Mouse (Mus musculus) forebrain, embryonic 13.5 days (tissue): ENCODE measurements around the gene Ccl6. TPM values are rescaled to one million over a fixed set of nuclear protein-coding genes. Genes with fewer than 3 reads are reported as not detected.

ENCODE experiments used
- ATAC-seq: fragments of 200-750 bp; cut with Nextera tagmentation; 2 replicates; pipeline ENCODE4 v1.8.0; 2017
- H3K27ac ChIP-seq: fragments of 300-500 bp; sonication (generic); 2 replicates; pipeline ENCODE4 v1.5.1; 2015; ENCODE audit warnings: inconsistent platforms, mild to moderate bottlenecking, moderate library complexity
- H3K27me3 ChIP-seq: fragments of 300-500 bp; sonication (generic); 2 replicates; pipeline ENCODE4 v1.6.1; 2015; ENCODE audit warnings: mild to moderate bottlenecking, inconsistent platforms
- H3K36me3 ChIP-seq: fragments of 300-500 bp; sonication (generic); 2 replicates; pipeline ENCODE4 v1.6.1; 2015; ENCODE audit warnings: mild to moderate bottlenecking, inconsistent platforms; ENCODE audit not compliant: poor library complexity, severe bottlenecking
- H3K4me1 ChIP-seq: fragments of 300-500 bp; sonication (generic); 2 replicates; pipeline ENCODE4 v1.6.1; 2015; ENCODE audit warnings: inconsistent platforms
- H3K4me2 ChIP-seq: fragments of 300-500 bp; sonication (generic); 2 replicates; pipeline ENCODE4 v1.6.1; 2015; ENCODE audit warnings: inconsistent platforms, mild to moderate bottlenecking, moderate library complexity
- H3K4me3 ChIP-seq: fragments of 300-500 bp; sonication (generic); 2 replicates; pipeline ENCODE4 v1.5.1; 2015; ENCODE audit warnings: mild to moderate bottlenecking, inconsistent platforms
- H3K9ac ChIP-seq: fragments of 300-500 bp; sonication (generic); 2 replicates; pipeline ENCODE4 v1.6.1; 2015; ENCODE audit warnings: mild to moderate bottlenecking, inconsistent platforms
- H3K9me3 ChIP-seq: fragments of 300-500 bp; sonication (generic); replicated peaks from 2 replicates; pipeline ENCODE4 v1.6.1; 2016; ENCODE audit warnings: inconsistent platforms
- WGBS: fragments of 180-500 bp; shearing (Covaris S2); methylation state at CpG from one replicate; pipeline ENCODE4 v1.1.7; 2015; 5-methylcytosine and 5-hydroxymethylcytosine counted together
- polyA plus RNA-seq: library from polyadenylated mRNA; unstranded; fragments of >200 nt; fragmentation: Nextera tagmentation; extraction: Ambion mirVana; gene quantifications from 2 replicates; pipeline ENCODE4 v1.2.1, GENCODE M21; 2015

The Ccl6 gene
- 0.87 and 1.1 TPM in 2 replicates for polyA plus RNA-seq

GRCm38 (mm10) chr11:83592853-83593252 lies at the start of gene Ccl6:
TSS of gene Ccl6 (minus strand) at chr11:83593087.
- H3K4me3 ChIP-seq, result no peak within 1 kb of the TSS
- no peak within 1 kb of the TSS for H3K4me2 ChIP-seq
- H3K4me1 ChIP-seq, result no peaks in the 10 kb centered on the region
- no peaks in the 10 kb centered on the region for H3K36me3 ChIP-seq
- no peaks in the 10 kb centered on the region for H3K9me3 ChIP-seq
- whole genome bisulfite sequencing, result 63% methylated on average over 2 of the region's 2 CpGs
- H3K9ac ChIP-seq, result no peak within 1 kb of the TSS
- no peak for ATAC-seq
- H3K27me3 ChIP-seq, result no peaks in the 10 kb centered on the region
- H3K27ac ChIP-seq, result no peak within 1 kb of the TSS

GRCm38 (mm10) chr11:83641216-83641615 lies 48.3 kb upstream of the Ccl6 start:
- ATAC-seq, result no peak
- Histone ChIP-seq H3K4me2 (no peak overlapping the region), H3K27me3 (no peaks in the 10 kb centered on the region), H3K4me3 (no peak overlapping the region), H3K36me3 (no peaks in the 10 kb centered on the region), H3K27ac (no peak overlapping the region), H3K9me3 (peaks cover 4% of the 10 kb centered on the region; the same call in 1 of the 2 replicates), H3K4me1 (no peaks in the 10 kb centered on the region), H3K9ac (no peak overlapping the region)
- 94% methylated on average over 2 of the region's 2 CpGs for WGBS

GRCm38 (mm10) chr11:83640141-83640540 lies 47.3 kb upstream of the Ccl6 start:
- no peak overlapping the region for H3K4me2 ChIP-seq
- H3K9ac ChIP-seq, result no peak overlapping the region
- H3K9me3 ChIP-seq, result peaks cover 1% of the 10 kb centered on the region; the same call in 1 of the 2 replicates
- H3K4me3 ChIP-seq, result no peak overlapping the region
- no peaks in the 10 kb centered on the region for H3K4me1 ChIP-seq
- H3K27ac ChIP-seq, result no peak overlapping the region
- ATAC-seq, result no peak
- 87% methylated on average over 5 of the region's 5 CpGs for WGBS
- no peaks in the 10 kb centered on the region for H3K36me3 ChIP-seq
- no peaks in the 10 kb centered on the region for H3K27me3 ChIP-seq

GRCm38 (mm10) chr11:83639533-83639932 lies 46.6 kb upstream of the Ccl6 start:
- ATAC-seq, result no peak
- Histone ChIP-seq H3K27me3 (no peaks in the 10 kb centered on the region), H3K9ac (no peak overlapping the region), H3K4me1 (0 out of 2 replicates have a peak, but pooled peaks cover 2% of the 10 kb centered on the region), H3K36me3 (no peaks in the 10 kb centered on the region), H3K27ac (no peak overlapping the region), H3K4me3 (no peak overlapping the region), H3K9me3 (no peaks in the 10 kb centered on the region), H3K4me2 (no peak overlapping the region)
- 82% methylated on average over 3 of the region's 3 CpGs for WGBS

GRCm38 (mm10) chr11:83638934-83639333 lies 46.0 kb upstream of the Ccl6 start:
- ATAC-seq, result no peak
- H3K27ac ChIP-seq, result no peak overlapping the region
- WGBS, result 52% methylated on average over 2 of the region's 2 CpGs
- no peak overlapping the region for H3K9ac ChIP-seq
- H3K9me3 ChIP-seq, result no peaks in the 10 kb centered on the region
- H3K4me2 ChIP-seq, result no peak overlapping the region
- H3K4me3 ChIP-seq, result no peak overlapping the region
- H3K27me3 ChIP-seq, result no peaks in the 10 kb centered on the region
- no peaks in the 10 kb centered on the region for H3K36me3 ChIP-seq
- 0 out of 2 replicates have a peak, but pooled peaks cover 7% of the 10 kb centered on the region for H3K4me1 ChIP-seq

- Histone ChIP-seq H3K9me3 (no peaks in the 10 kb centered on the region), H3K36me3 (no peaks in the 10 kb centered on the region), H3K4me3 (no peak overlapping the region), H3K4me2 (no peak overlapping the region), H3K9ac (no peak overlapping the region), H3K4me1 (0 out of 2 replicates have a peak, but pooled peaks cover 7% of the 10 kb centered on the region), H3K27me3 (no peaks in the 10 kb centered on the region), H3K27ac (no peak overlapping the region)
- 86% methylated on average over 1 of the region's 1 CpGs for WGBS
- ATAC-seq, result no peak
Measured at GRCm38 (mm10) chr11:83636742-83637235, 43.9 kb upstream of the Ccl6 start.

- no peaks in the 10 kb centered on the region for H3K36me3 ChIP-seq
- WGBS, result 88% methylated on average over 2 of the region's 2 CpGs
- H3K9me3 ChIP-seq, result no peaks in the 10 kb centered on the region
- no peak overlapping the region for H3K27ac ChIP-seq
- H3K9ac ChIP-seq, result no peak overlapping the region
- no peaks in the 10 kb centered on the region for H3K27me3 ChIP-seq
- no peak overlapping the region for H3K4me3 ChIP-seq
- no peak for ATAC-seq
- H3K4me2 ChIP-seq, result no peak overlapping the region
- 0 out of 2 replicates have a peak, but pooled peaks cover 7% of the 10 kb centered on the region for H3K4me1 ChIP-seq
Measured at GRCm38 (mm10) chr11:83634898-83635297, 42.0 kb upstream of the Ccl6 start.

GRCm38 (mm10) chr11:83634425-83634824 lies 41.5 kb upstream of the Ccl6 start:
- Histone ChIP-seq H3K27me3 (no peaks in the 10 kb centered on the region), H3K36me3 (no peaks in the 10 kb centered on the region), H3K9ac (no peak overlapping the region), H3K9me3 (no peaks in the 10 kb centered on the region), H3K4me2 (no peak overlapping the region), H3K27ac (no peak overlapping the region), H3K4me3 (no peak overlapping the region), H3K4me1 (0 out of 2 replicates have a peak, but pooled peaks cover 7% of the 10 kb centered on the region)
- no peak for ATAC-seq
- WGBS, result 35% methylated on average over 4 of the region's 4 CpGs

GRCm38 (mm10) chr11:83632744-83633143 lies 39.9 kb upstream of the Ccl6 start:
- H3K27ac ChIP-seq, result no peak overlapping the region
- ATAC-seq, result no peak
- no peaks in the 10 kb centered on the region for H3K36me3 ChIP-seq
- no peaks in the 10 kb centered on the region for H3K9me3 ChIP-seq
- no peak overlapping the region for H3K4me2 ChIP-seq
- 0 out of 2 replicates have a peak, but pooled peaks cover 7% of the 10 kb centered on the region for H3K4me1 ChIP-seq
- H3K9ac ChIP-seq, result no peak overlapping the region
- H3K27me3 ChIP-seq, result no peaks in the 10 kb centered on the region
- 74% methylated on average over 4 of the region's 4 CpGs for WGBS
- H3K4me3 ChIP-seq, result no peak overlapping the region

GRCm38 (mm10) chr11:83631065-83631464 lies 38.2 kb upstream of the Ccl6 start:
- Histone ChIP-seq H3K36me3 (no peaks in the 10 kb centered on the region), H3K4me3 (no peak overlapping the region), H3K4me1 (0 out of 2 replicates have a peak, but pooled peaks cover 7% of the 10 kb centered on the region), H3K9me3 (no peaks in the 10 kb centered on the region), H3K4me2 (no peak overlapping the region), H3K27ac (no peak overlapping the region), H3K27me3 (no peaks in the 10 kb centered on the region), H3K9ac (no peak overlapping the region)
- no peak for ATAC-seq
- 87% methylated on average over 2 of the region's 2 CpGs for WGBS

- Histone ChIP-seq H3K4me1 (0 out of 2 replicates have a peak, but pooled peaks cover 7% of the 10 kb centered on the region), H3K9me3 (no peaks in the 10 kb centered on the region), H3K9ac (no peak overlapping the region), H3K4me3 (no peak overlapping the region), H3K36me3 (no peaks in the 10 kb centered on the region), H3K27me3 (no peaks in the 10 kb centered on the region), H3K4me2 (no peak overlapping the region), H3K27ac (no peak overlapping the region)
- no peak for ATAC-seq
- WGBS, result 90% methylated on average over 1 of the region's 1 CpGs
Measured at GRCm38 (mm10) chr11:83630630-83631029, 37.7 kb upstream of the Ccl6 start.

- Histone ChIP-seq H3K9ac (no peak overlapping the region), H3K4me1 (no peaks in the 10 kb centered on the region), H3K36me3 (no peaks in the 10 kb centered on the region), H3K27me3 (no peaks in the 10 kb centered on the region), H3K4me2 (no peak overlapping the region), H3K9me3 (no peaks in the 10 kb centered on the region), H3K27ac (no peak overlapping the region), H3K4me3 (no peak overlapping the region)
- ATAC-seq, result no peak
- 93% methylated on average over 9 of the region's 9 CpGs for WGBS
Measured at GRCm38 (mm10) chr11:83628808-83629207, 35.9 kb upstream of the Ccl6 start.

- 88% methylated on average over 3 of the region's 3 CpGs for WGBS
Measured at GRCm38 (mm10) chr11:83623586-83623985, 30.7 kb upstream of the Ccl6 start.

More at GRCm38 (mm10) chr11:83623586-83623985, 30.7 kb upstream of the Ccl6 start:
- no peaks in the 10 kb centered on the region for H3K27me3 ChIP-seq
- no peak overlapping the region for H3K9ac ChIP-seq
- ATAC-seq, result no peak
- H3K4me3 ChIP-seq, result no peak overlapping the region
- no peak overlapping the region for H3K27ac ChIP-seq
- H3K36me3 ChIP-seq, result no peaks in the 10 kb centered on the region
- H3K9me3 ChIP-seq, result no peaks in the 10 kb centered on the region
- no peaks in the 10 kb centered on the region for H3K4me1 ChIP-seq
- H3K4me2 ChIP-seq, result no peak overlapping the region
